Comparison of ENCODE assay signal across 9 mouse cellular contexts in genomic region chr12:13844532-13845485, GRCm38 (mm10).
A peak's percentile ranks its signal among the peaks of the same experiment; 100 is the strongest.
DNase-seq lines count a peak whose midpoint lies in the region; ATAC-seq and TF ChIP-seq lines count a peak whose summit lies in the region.
"Had no signal": no experiment of that assay in that cellular context is flagged by ENCODE, and none has a peak within 500 bp of the region (broad histone marks: within the 10 kb centered on the region; RNA-seq: fewer than 3 reads in every experiment).

No protein-coding gene starts in this region.

- TF ChIP-seq CTCF in E14TG2a.4 (conservative IDR thresholded peaks at IDR 0.05; ENCODE audit: low read length), result peak; percentile 80
- peak; percentile 55 for TF ChIP-seq CTCF in heart, postnatal 0 days (IDR thresholded peaks at IDR 0.05; ENCODE audit: low read depth)

- H3K27me3 ChIP-seq in E14TG2a.4 (ENCODE audit: insufficient read depth, low read length), result no peaks in the 10 kb centered on the region
- no peaks in the 10 kb centered on the region for H3K27me3 ChIP-seq in heart, postnatal 0 days (ENCODE audit: control insufficient read depth, insufficient read depth, low read length)
- H3K27me3 ChIP-seq in midbrain, embryonic 16.5 days (ENCODE audit: control insufficient read depth, insufficient read depth, low read depth, low read length), result no peaks in the 10 kb centered on the region
- H3K27me3 ChIP-seq: embryonic facial prominence, embryonic 13.5 days; liver, embryonic 13.5 days had no signal

- H3K36me3 ChIP-seq in E14TG2a.4 (ENCODE audit: insufficient read depth, low read length), result no peaks in the 10 kb centered on the region
- no peaks in the 10 kb centered on the region for H3K36me3 ChIP-seq in heart, postnatal 0 days (replicated peaks; ENCODE audit: control insufficient read depth, insufficient read depth, low read length)
- H3K36me3 ChIP-seq in midbrain, embryonic 16.5 days (ENCODE audit: control insufficient read depth, insufficient read depth, low read length), result no peaks in the 10 kb centered on the region
- H3K36me3 ChIP-seq: embryonic facial prominence, embryonic 13.5 days; liver, embryonic 13.5 days had no signal

- H3K4me2 ChIP-seq in heart, postnatal 0 days (ENCODE audit: low read depth, low read length), result no peak overlapping the region
- no peak overlapping the region for H3K4me2 ChIP-seq in midbrain, embryonic 16.5 days (ENCODE audit: low read length)
- H3K4me2 ChIP-seq: embryonic facial prominence, embryonic 13.5 days; liver, embryonic 13.5 days had no signal

- no peak for TF ChIP-seq EP300 in heart, postnatal 0 days (IDR thresholded peaks at IDR 0.05; ENCODE audit: low read depth)

- peak; percentile 51 for DNase-seq in 3T3-L1 (ENCODE audit: low read depth, low spot score)
- DNase-seq in cerebellum, postnatal 36 days, result peak; percentile 14 to 35
- peak; percentile 72 for DNase-seq in heart, postnatal 0 days (ENCODE audit: low spot score)
- DNase-seq in layer of hippocampus, postnatal 10 days (ENCODE audit: low spot score in 2 of 2), result peak; percentile 67 to 68
- peak; percentile 2 for DNase-seq in yolk sac, embryonic 10.5 days (ENCODE audit: low spot score)
- DNase-seq: liver, embryonic 13.5 days had no signal

- H3K4me1 ChIP-seq in E14TG2a.4 (replicated peaks; ENCODE audit: low read depth, low read length), result no peaks in the 10 kb centered on the region
- no peaks in the 10 kb centered on the region for H3K4me1 ChIP-seq in heart, postnatal 0 days (ENCODE audit: control insufficient read depth, insufficient read depth)
- H3K4me1 ChIP-seq in midbrain, embryonic 16.5 days (ENCODE audit: control insufficient read depth, insufficient read depth, low read length), result no peaks in the 10 kb centered on the region
- H3K4me1 ChIP-seq: liver, embryonic 13.5 days had no signal

- no peak overlapping the region for H3K9ac ChIP-seq in heart, postnatal 0 days (replicated peaks; ENCODE audit: low read depth, low read length)
- H3K9ac ChIP-seq in midbrain, embryonic 16.5 days (ENCODE audit: low read depth, low read length), result no peak overlapping the region
- H3K9ac ChIP-seq: embryonic facial prominence, embryonic 13.5 days; liver, embryonic 13.5 days had no signal

- H3K27ac ChIP-seq in heart, postnatal 0 days (ENCODE audit: low read depth), result peak overlapping the region; percentile 66
- no peak overlapping the region for H3K27ac ChIP-seq in midbrain, embryonic 16.5 days (ENCODE audit: low read length)
- H3K27ac ChIP-seq: embryonic facial prominence, embryonic 13.5 days; liver, embryonic 13.5 days had no signal

- no peak overlapping the region for H3K4me3 ChIP-seq in E14TG2a.4 (replicated peaks; ENCODE audit: low read length)
- H3K4me3 ChIP-seq in heart, postnatal 0 days (ENCODE audit: low read depth, low read length), result no peak overlapping the region
- no peak overlapping the region for H3K4me3 ChIP-seq in midbrain, embryonic 16.5 days (ENCODE audit: low read depth, low read length)
- H3K4me3 ChIP-seq: embryonic facial prominence, embryonic 13.5 days; liver, embryonic 13.5 days had no signal

- peaks cover 9% of the 10 kb centered on the region for H3K9me3 ChIP-seq in E14TG2a.4 (ENCODE audit: low read length)
- H3K9me3 ChIP-seq in heart, postnatal 0 days (replicated peaks; ENCODE audit: control insufficient read depth, low read length), result no peaks in the 10 kb centered on the region
- H3K9me3 ChIP-seq in midbrain, embryonic 16.5 days (replicated peaks; ENCODE audit: control insufficient read depth, low read length, poor library complexity, severe bottlenecking), result 0 out of 2 replicates have a peak, but pooled peaks cover 2% of the 10 kb centered on the region
- H3K9me3 ChIP-seq: embryonic facial prominence, embryonic 13.5 days; liver, embryonic 13.5 days had no signal

- 30% methylated on average over 13 of the region's 13 CpGs for WGBS in heart, postnatal 0 days
- WGBS in midbrain, embryonic 16.5 days, result 58% methylated on average over 13 of the region's 13 CpGs

- ATAC-seq in heart, postnatal 0 days (ENCODE audit: insufficient read depth, low read depth), result peak; percentile 93
- peak; percentile 58 for ATAC-seq in midbrain, embryonic 16.5 days

Comparison
In these comparisons a context has a peak if more than half of its experiments do, and no peak if none do; other contexts are left out.
1. DNase-seq: peak in every context shown above with its lines; median percentile 72 in heart, postnatal 0 days; 68 in layer of hippocampus, postnatal 10 days; 51 in 3T3-L1; 24 in cerebellum, postnatal 36 days; 2 in yolk sac, embryonic 10.5 days.